30 mouse cellular contexts compared by ENCODE assay signal in the genomic region with DNA sequence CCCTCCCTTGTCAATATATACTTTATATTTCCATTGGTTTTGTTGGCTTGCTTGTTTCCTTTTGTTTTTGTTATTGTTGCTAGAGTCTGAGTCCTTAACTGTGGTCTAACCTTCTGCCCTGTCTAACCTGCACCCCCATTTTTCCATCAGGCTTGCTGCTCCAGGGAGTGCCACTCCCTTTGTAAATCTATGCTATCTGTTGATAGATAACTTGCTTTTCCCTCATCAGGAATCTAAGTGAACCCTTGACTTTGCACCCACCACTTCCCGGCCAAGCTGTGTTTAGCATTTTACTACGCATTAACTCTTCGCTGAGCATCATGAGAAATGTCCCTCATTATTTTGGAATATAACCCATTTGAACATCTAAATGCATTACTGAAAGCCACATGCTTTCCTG.
"Had no signal": no experiment of that assay in that cellular context is flagged by ENCODE, and none has a peak within 500 bp of the region (broad histone marks: within the 10 kb centered on the region; RNA-seq: fewer than 3 reads in every experiment).

No protein-coding gene starts in this region.

- ATAC-seq: hindbrain, embryonic 16.5 days; hindbrain, postnatal 0 days; inflammation-experienced regulatory T-cells, adult 6 months had no signal

- H3K9me3 ChIP-seq: heart, embryonic 10.5 days; heart, embryonic 12.5 days; heart, embryonic 13.5 days; heart, embryonic 15.5 days; hindbrain, embryonic 10.5 days; hindbrain, embryonic 12.5 days; hindbrain, embryonic 13.5 days; hindbrain, embryonic 15.5 days; kidney, embryonic 15.5 days had no signal

- H3K4me2 ChIP-seq: heart, embryonic 11.5 days; heart, embryonic 12.5 days; heart, embryonic 13.5 days; heart, embryonic 15.5 days; hindbrain, embryonic 12.5 days; hindbrain, embryonic 13.5 days; hindbrain, embryonic 14.5 days; hindbrain, embryonic 15.5 days; kidney, embryonic 15.5 days had no signal

- H3K4me1 ChIP-seq: heart, embryonic 10.5 days; heart, embryonic 12.5 days; heart, embryonic 13.5 days; kidney, embryonic 15.5 days had no signal

- H3K9ac ChIP-seq: heart, embryonic 12.5 days; heart, embryonic 13.5 days; heart, embryonic 15.5 days; hindbrain, embryonic 12.5 days; hindbrain, embryonic 13.5 days; hindbrain, embryonic 14.5 days; hindbrain, embryonic 15.5 days; kidney, embryonic 15.5 days had no signal

- H3K27ac ChIP-seq: heart, embryonic 10.5 days; heart, embryonic 13.5 days; heart, embryonic 15.5 days; hindbrain, embryonic 10.5 days; hindbrain, embryonic 12.5 days; hindbrain, embryonic 13.5 days; hindbrain, embryonic 14.5 days; hindbrain, embryonic 15.5 days; hindbrain, postnatal 0 days; kidney, embryonic 15.5 days; kidney, postnatal 0 days; layer of hippocampus, adult 2 months; left cerebral cortex, adult 2 months had no signal

- H3K4me3 ChIP-seq: heart, embryonic 10.5 days; heart, embryonic 12.5 days; heart, embryonic 13.5 days; heart, embryonic 15.5 days; hindbrain, embryonic 10.5 days; hindbrain, embryonic 12.5 days; hindbrain, embryonic 13.5 days; hindbrain, embryonic 15.5 days; kidney, embryonic 15.5 days; layer of hippocampus, adult 2 months; left cerebral cortex, adult 2 months had no signal

- H3K27me3 ChIP-seq: heart, embryonic 12.5 days; heart, embryonic 13.5 days; heart, embryonic 15.5 days; hindbrain, embryonic 12.5 days; hindbrain, embryonic 13.5 days; hindbrain, embryonic 15.5 days; kidney, embryonic 15.5 days had no signal

- DNase-seq: heart, postnatal 10 days; heart, postnatal 14 days; heart, postnatal 36 days; heart, postnatal 4 days; kidney, adult 11 months; kidney, adult 18-20 months; kidney, adult 8-10 months; kidney, postnatal 10 days; kidney, postnatal 14 days; kidney, postnatal 25 days; kidney, postnatal 4 days; layer of hippocampus, adult 9-11 months; layer of hippocampus, postnatal 36 days had no signal

- H3K36me3 ChIP-seq: heart, embryonic 10.5 days; heart, embryonic 12.5 days; heart, embryonic 13.5 days; heart, embryonic 15.5 days; hindbrain, embryonic 10.5 days; hindbrain, embryonic 12.5 days; hindbrain, embryonic 13.5 days; hindbrain, embryonic 15.5 days; kidney, embryonic 15.5 days had no signal
